ENCODE assay signal across 22 mouse cellular contexts in the genomic region with DNA sequence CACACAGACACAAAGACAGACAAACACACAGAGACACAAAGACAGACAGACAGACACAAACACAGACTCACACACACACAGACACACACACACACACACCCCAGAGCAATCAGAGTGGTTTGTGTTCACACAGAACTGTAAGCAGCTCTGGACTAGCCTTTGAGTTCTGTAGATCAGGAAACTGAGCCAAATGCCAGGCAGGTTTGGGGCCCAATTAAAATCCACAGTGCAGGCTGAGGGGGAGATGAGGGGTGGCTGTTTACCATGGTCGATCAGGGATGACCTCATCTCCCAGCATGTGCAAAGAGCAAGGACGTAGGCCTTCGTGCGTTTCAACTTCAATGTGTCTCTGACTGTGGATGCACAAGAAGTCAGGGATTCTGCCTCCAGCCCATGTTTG. TPM values are rescaled to one million over a fixed set of nuclear protein-coding genes. Genes with fewer than 3 reads are reported as not detected.
"Had no signal": no experiment of that assay in that cellular context is flagged by ENCODE, and none has a peak within 500 bp of the region (broad histone marks: within the 10 kb centered on the region; RNA-seq: fewer than 3 reads in every experiment).

No protein-coding gene starts in this region.

- H3K36me3 ChIP-seq: limb, embryonic 12.5 days; liver, embryonic 12.5 days; liver, embryonic 15.5 days; lung, embryonic 15.5 days; midbrain, embryonic 10.5 days; midbrain, embryonic 13.5 days; stomach, embryonic 15.5 days had no signal

- H3K4me2 ChIP-seq: limb, embryonic 12.5 days; liver, embryonic 12.5 days; liver, embryonic 15.5 days; lung, embryonic 15.5 days; midbrain, embryonic 13.5 days; stomach, embryonic 15.5 days had no signal

- H3K9me3 ChIP-seq: limb, embryonic 12.5 days; liver, embryonic 12.5 days; liver, embryonic 15.5 days; lung, embryonic 15.5 days; midbrain, embryonic 10.5 days; midbrain, embryonic 13.5 days; stomach, embryonic 15.5 days had no signal

- H3K4me1 ChIP-seq: midbrain, embryonic 10.5 days; midbrain, embryonic 13.5 days had no signal

- DNase-seq: kidney, adult 18-20 months; kidney, adult 9 months; kidney, postnatal 25 days; liver; lung, adult 18-20 months; lung, postnatal 10 days; lung, postnatal 36 days; right cerebral cortex, postnatal 25 days; spleen, adult 18-20 months; thymus, postnatal 25 days had no signal

- H3K27me3 ChIP-seq: limb, embryonic 12.5 days; liver, embryonic 15.5 days; lung, embryonic 15.5 days; midbrain, embryonic 13.5 days; stomach, embryonic 15.5 days had no signal

- H3K4me3 ChIP-seq: layer of hippocampus, adult 2 months; limb, embryonic 12.5 days; liver, embryonic 12.5 days; liver, embryonic 15.5 days; lung, embryonic 15.5 days; megakaryocyte, embryonic 14.5 days; midbrain, embryonic 10.5 days; midbrain, embryonic 13.5 days; stomach, embryonic 15.5 days had no signal

- H3K27ac ChIP-seq: layer of hippocampus, adult 2 months; liver, embryonic 12.5 days; liver, embryonic 15.5 days; lung, embryonic 15.5 days; midbrain, embryonic 10.5 days; midbrain, embryonic 13.5 days; stomach, embryonic 15.5 days had no signal

- ATAC-seq: liver, embryonic 12.5 days; midbrain, embryonic 13.5 days had no signal

- H3K9ac ChIP-seq: limb, embryonic 12.5 days; liver, embryonic 12.5 days; liver, embryonic 15.5 days; lung, embryonic 15.5 days; midbrain, embryonic 13.5 days; stomach, embryonic 15.5 days had no signal

RNA-seq across cellular contexts. Expression of a gene that starts 47.1 kb away (rescaled TPM):
- polyA plus RNA-seq: limb, embryonic 12.5 days; liver, embryonic 15.5 days; lung, embryonic 15.5 days; midbrain, embryonic 10.5 days; midbrain, postnatal 0 days; neural tube, embryonic 11.5 days; neural tube, embryonic 14.5 days had no signal
